Mouse (Mus musculus): ENCODE measurements around the gene Dab1. TPM values are rescaled to one million over a fixed set of nuclear protein-coding genes. Genes with fewer than 3 reads are reported as not detected.

Dab1 gene
- total RNA-seq, 2 experiments from 2014 or later: 155 to 170 TPM

- DNase-seq (ENCODE audit: low spot score in 2 of 2): no peak
- Histone ChIP-seq H3K4me3 (no peak overlapping the region), H3K27ac (no peak overlapping the region)
- no peak for TF ChIP-seq CTCF (conservative IDR thresholded peaks at IDR 0.05)
Observed at GRCm38 (mm10) chr4:103707140-103707539, 88.0 kb downstream of the Dab1 start.

GRCm38 (mm10) chr4:103711353-103711752 lies 92.2 kb downstream of the Dab1 start:
- H3K27ac ChIP-seq: peak overlapping the region; percentile 14; the same call in 1 of the 2 replicates
- no peak overlapping the region for H3K4me3 ChIP-seq
- no peak for TF ChIP-seq CTCF (conservative IDR thresholded peaks at IDR 0.05)
- DNase-seq (ENCODE audit: low spot score in 2 of 2): no peak

DNA sequence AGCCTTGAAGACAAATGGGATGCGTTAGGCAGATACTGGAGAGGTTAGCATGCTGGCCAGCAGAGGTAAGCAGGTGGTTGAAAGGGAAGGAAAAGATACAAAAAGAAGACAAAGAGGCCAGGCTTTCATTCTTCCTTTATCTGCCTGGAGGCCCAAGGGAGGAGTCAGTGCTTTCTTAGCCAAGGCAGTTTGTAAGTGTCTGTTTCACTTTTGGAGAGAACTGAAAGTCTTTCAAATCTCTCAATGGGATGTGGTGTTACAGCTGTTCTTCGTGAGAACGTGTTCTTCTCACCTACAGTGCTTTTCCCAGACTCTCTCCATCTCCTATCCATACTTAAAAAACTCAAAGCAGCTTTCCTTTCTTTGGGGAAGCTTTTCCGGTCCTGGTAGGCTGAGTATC lies 94.8 kb downstream of the Dab1 start:
- no peak overlapping the region for H3K4me3 ChIP-seq
- DNase-seq (ENCODE audit: low spot score in 2 of 2): no peak
- TF ChIP-seq CTCF (conservative IDR thresholded peaks at IDR 0.05): no peak
- no peak overlapping the region for H3K27ac ChIP-seq

- H3K27ac ChIP-seq: no peak overlapping the region
- TF ChIP-seq CTCF (conservative IDR thresholded peaks at IDR 0.05): no peak
- no peak for DNase-seq (ENCODE audit: low spot score in 2 of 2)
- H3K4me3 ChIP-seq: no peak overlapping the region
Observed at GRCm38 (mm10) chr4:103714991-103715390, 95.8 kb downstream of the Dab1 start.

GRCm38 (mm10) chr4:103715568-103715967 lies 96.4 kb downstream of the Dab1 start:
- no peak overlapping the region for H3K4me3 ChIP-seq
- no peak for TF ChIP-seq CTCF (conservative IDR thresholded peaks at IDR 0.05)
- DNase-seq (ENCODE audit: low spot score in 2 of 2): no peak
- no peak overlapping the region for H3K27ac ChIP-seq

DNA sequence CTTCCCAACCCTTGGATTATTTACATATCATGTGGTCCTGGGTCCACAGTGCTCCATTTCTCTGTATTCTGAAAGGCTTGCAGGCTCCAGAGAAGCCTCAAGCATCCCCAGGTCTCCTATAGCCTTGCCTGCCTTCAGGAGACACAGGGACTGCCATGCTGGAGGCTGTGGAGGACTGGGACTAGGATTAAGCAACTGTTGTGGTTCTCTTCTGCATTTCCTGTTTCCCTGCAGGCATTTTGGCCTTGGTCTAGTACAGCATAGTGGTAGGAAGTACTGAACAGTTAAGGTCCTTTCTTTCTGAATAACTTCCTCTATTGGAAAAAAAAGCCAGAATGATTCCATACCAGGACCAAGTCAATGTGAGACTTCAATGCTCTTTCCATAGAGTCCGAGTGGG lies 103.6 kb downstream of the Dab1 start:
- DNase-seq (ENCODE audit: low spot score in 2 of 2): no peak
- Histone ChIP-seq H3K27ac (no peak overlapping the region), H3K4me3 (no peak overlapping the region)
- no peak for TF ChIP-seq CTCF (conservative IDR thresholded peaks at IDR 0.05)

GRCm38 (mm10) chr4:103726486-103726885 lies 107.3 kb downstream of the Dab1 start:
- no peak for TF ChIP-seq CTCF (conservative IDR thresholded peaks at IDR 0.05)
- no peak for DNase-seq (ENCODE audit: low spot score in 2 of 2)
- no peak overlapping the region for H3K4me3 ChIP-seq
- H3K27ac ChIP-seq: no peak overlapping the region

GRCm38 (mm10) chr4:103737185-103737584 lies 118.0 kb downstream of the Dab1 start:
- TF ChIP-seq CTCF (conservative IDR thresholded peaks at IDR 0.05): no peak
- Histone ChIP-seq H3K27ac (no peak overlapping the region), H3K4me3 (no peak overlapping the region)
- no peak for DNase-seq (ENCODE audit: low spot score in 2 of 2)

DNA sequence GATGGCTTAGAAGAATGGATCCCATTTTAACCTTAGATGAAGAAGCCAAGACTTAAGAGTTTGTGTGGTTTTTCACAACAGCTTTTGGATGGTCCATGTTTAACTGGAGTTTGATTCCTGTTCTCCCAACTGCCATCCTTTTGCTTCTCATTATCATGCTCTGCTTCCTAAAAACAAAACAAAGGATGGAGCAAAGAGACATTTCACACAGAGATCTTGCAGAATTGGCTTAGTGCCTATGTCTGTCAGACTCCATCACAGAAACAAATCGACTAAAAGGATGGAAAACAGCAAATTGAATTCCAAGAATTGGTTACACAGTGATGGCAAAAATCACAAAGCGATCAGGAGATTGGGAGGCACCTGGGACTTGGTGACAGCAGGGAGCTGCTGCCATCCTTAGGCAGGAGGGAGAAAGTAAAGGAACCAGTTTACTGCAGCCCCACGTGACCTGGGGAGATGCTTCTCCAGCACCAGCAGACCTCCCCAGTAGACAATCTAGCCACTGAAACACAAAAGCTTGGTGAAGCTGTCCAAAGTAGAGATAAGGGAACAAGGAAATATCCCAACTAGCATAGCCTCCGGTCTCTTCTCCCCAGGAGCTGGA lies 132.2 kb downstream of the Dab1 start:
- no peak for DNase-seq (ENCODE audit: low spot score in 2 of 2)
- peak; percentile 55 for TF ChIP-seq CTCF (conservative IDR thresholded peaks at IDR 0.05)
- Histone ChIP-seq H3K4me3 (no peak overlapping the region), H3K27ac (peak overlapping the region; percentile 73)

DNA sequence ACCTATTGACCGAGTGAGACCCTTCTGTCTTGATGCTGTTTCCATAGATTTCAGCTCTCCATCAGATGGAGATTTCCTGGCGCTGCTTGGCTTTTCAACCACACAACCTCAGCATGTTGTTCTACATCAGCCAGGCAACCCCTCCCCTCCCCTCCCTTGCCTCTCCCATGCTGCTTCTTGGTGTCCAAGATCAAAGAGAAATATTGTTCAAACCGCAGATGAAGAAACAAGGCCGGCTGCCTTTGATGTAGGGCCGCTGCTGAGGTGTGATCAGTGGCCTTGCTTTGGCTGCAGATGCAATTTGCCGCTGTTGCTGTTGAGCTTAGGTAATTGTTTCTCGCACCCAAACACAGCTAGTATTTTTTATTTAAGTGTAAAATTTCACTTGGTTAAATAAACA lies 135.4 kb downstream of the Dab1 start:
- TF ChIP-seq CTCF (conservative IDR thresholded peaks at IDR 0.05): no peak
- Histone ChIP-seq H3K4me3 (no peak overlapping the region), H3K27ac (no peak overlapping the region)
- DNase-seq (ENCODE audit: low spot score in 2 of 2): no peak

DNA sequence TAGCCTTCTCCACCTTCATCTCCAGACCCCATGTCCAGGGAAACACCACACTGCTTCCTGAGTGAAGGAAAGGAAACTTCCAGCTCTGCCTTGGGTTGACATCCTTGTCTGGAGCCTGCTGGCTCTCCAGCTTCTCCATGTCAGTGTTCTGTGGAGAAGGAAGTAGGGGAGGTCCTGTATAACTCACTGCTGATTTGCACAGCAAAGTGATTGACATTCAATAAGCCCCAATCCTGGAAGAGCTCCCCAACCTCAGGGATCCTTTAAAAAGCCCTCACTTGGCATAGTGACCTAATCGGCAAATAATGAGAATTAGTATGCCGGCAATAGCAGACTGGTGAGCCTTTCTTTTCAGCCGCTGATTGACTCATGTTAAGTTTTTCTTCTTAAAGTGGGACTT lies 138.1 kb downstream of the Dab1 start:
- TF ChIP-seq CTCF (conservative IDR thresholded peaks at IDR 0.05): no peak
- Histone ChIP-seq H3K27ac (no peak overlapping the region), H3K4me3 (no peak overlapping the region)
- no peak for DNase-seq (ENCODE audit: low spot score in 2 of 2)

DNA sequence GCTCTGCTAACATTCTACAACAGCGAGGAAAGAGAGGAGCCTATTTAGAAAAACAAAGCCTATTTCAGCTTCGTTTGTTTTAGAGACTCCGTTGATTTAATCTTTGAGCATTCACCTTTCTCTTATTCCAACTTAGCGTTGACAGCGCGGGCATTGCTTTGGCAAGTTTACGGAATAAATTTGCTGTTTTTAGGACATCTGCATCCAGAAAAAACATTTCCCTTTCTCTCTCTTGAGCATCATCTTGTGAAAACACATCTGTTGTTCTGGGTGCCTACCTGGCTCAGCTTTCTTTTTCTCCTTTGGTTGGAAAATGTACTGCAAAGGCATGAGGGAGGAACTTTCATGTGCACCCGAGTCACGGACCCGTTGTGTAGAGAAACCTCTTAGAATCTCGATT lies 143.3 kb downstream of the Dab1 start:
- no peak overlapping the region for H3K27ac ChIP-seq
- H3K4me3 ChIP-seq: no peak overlapping the region
- DNase-seq (ENCODE audit: low spot score in 2 of 2): no peak

DNA sequence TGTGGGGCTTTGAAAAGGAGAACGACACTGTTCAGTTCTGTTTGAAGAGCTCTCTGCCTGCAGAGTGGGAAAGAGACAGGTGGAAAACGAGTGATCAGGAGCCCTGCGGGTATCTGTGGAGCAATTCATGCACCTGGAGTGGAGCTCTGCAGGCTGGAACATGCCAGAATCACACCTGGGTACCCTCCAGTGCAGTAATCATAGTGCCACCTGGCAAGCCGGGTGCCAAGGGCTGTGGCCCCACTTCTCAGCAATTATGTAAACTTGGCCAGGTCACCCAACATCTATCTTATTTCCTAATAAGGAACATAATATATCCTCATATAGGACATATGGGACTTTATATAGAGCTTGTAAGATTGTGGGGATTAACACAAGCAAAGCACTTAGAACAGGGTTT lies 156.6 kb downstream of the Dab1 start:
- no peak for DNase-seq (ENCODE audit: low spot score in 2 of 2)
- TF ChIP-seq CTCF (conservative IDR thresholded peaks at IDR 0.05): no peak
- H3K27ac ChIP-seq: no peak overlapping the region
- H3K4me3 ChIP-seq: no peak overlapping the region

More for the DNA sequence above, 143.3 kb downstream of the Dab1 start:
- peak; percentile 13; the same call in 1 of the 2 replicates for TF ChIP-seq CTCF (conservative IDR thresholded peaks at IDR 0.05)

DNA sequence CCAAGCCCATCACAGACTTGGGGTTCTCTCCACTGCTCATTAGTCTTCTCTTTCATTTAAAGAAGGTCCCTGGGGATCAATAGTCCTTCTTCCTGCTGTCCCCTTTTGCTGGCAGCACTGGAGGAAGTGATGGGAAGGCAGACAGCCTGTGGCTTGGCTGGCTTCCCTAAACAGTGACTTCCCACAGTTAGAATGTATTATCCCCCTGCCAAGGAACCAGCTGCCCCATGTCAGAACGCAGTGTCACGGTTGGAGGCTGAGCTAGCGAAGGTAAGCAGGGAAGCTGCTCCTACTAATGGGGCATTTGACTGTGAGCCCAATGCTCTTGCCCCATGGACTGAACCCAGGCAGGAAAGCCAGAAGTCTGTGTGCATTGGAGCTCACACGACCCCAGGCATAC lies 162.2 kb downstream of the Dab1 start:
- Histone ChIP-seq H3K27ac (peak overlapping the region; percentile 29; the same call in 1 of the 2 replicates), H3K4me3 (no peak overlapping the region)
- no peak for TF ChIP-seq CTCF (conservative IDR thresholded peaks at IDR 0.05)
- DNase-seq (ENCODE audit: low spot score in 2 of 2): no peak

Data from layer of hippocampus, adult 2 months (tissue).